Mouse (Mus musculus) CH12.LX (cell line): ENCODE measurements at regions not wholly inside any gene's neighbourhood (a gene's known extent, or its start where the extent isn't known, plus 50 kb on each side); places are given as distances from the start of the nearest gene placed in this dataset.

Experiments used
- CTCF ChIP-seq, 2 experiments: IDR thresholded peaks in 1 of 2; conservative IDR thresholded peaks in 1 of 2; 2 replicates each; pipeline ENCODE4 v1.5.1; 2011 to 2012; ENCODE audit warnings: low read depth in 2 of 2, low read length in 2 of 2, improper control_type of control experiment in 1 of 2, inconsistent platforms in 1 of 2, mild to moderate bottlenecking in 1 of 2, moderate library complexity in 1 of 2
- EP300 ChIP-seq: IDR thresholded peaks from 2 replicates; pipeline ENCODE4 v1.6.1; 2011; ENCODE audit warnings: low read length, improper control_type of control experiment
- GABPA ChIP-seq: IDR thresholded peaks from 2 replicates; pipeline ENCODE4 v1.6.1; 2012; ENCODE audit warnings: low read depth, low read length, improper control_type of control experiment, inconsistent platforms; ENCODE audit not compliant: insufficient replicate concordance
- JUND ChIP-seq: conservative IDR thresholded peaks from 2 replicates; pipeline ENCODE4 v1.6.1; 2011; ENCODE audit warnings: low read depth, low read length, improper control_type of control experiment
- NRF1 ChIP-seq: IDR thresholded peaks from 2 replicates; pipeline ENCODE4 v1.6.1; 2014; ENCODE audit warnings: low read depth, mild to moderate bottlenecking, inconsistent platforms, low read length, improper control_type of control experiment, moderate library complexity
- POLR2A ChIP-seq: IDR thresholded peaks from 2 replicates; pipeline ENCODE4 v1.6.1; 2011; ENCODE audit warnings: low read depth, mild to moderate bottlenecking, improper control_type of control experiment, low read length
- POLR2AphosphoS2 ChIP-seq: IDR thresholded peaks from 2 replicates; pipeline ENCODE4 v1.6.1; 2011; ENCODE audit warnings: low read depth, low read length, improper control_type of control experiment
- USF2 ChIP-seq: conservative IDR thresholded peaks from 2 replicates; pipeline ENCODE4 v1.6.1; 2011; ENCODE audit warnings: low read depth, low read length, improper control_type of control experiment
- ZC3H11A ChIP-seq: IDR thresholded peaks from 2 replicates; pipeline ENCODE4 v1.6.1; 2012; ENCODE audit warnings: low read depth, mild to moderate bottlenecking, inconsistent platforms, low read length, improper control_type of control experiment
- ZNF384 ChIP-seq: IDR thresholded peaks from 2 replicates; pipeline ENCODE4 v1.6.1; 2012; ENCODE audit warnings: low read depth, low read length, improper control_type of control experiment, inconsistent platforms

- TF ChIP-seq GABPA (no peak), EP300 (no peak), CTCF (conservative IDR thresholded peaks at IDR 0.05 in 1 of 2, IDR thresholded peaks at IDR 0.05 in 1 of 2; ENCODE audit: low read depth in 2 of 2, low read length in 2 of 2) (no peak), JUND (no peak), ZC3H11A (no peak), POLR2AphosphoS2 (no peak), POLR2A (no peak), USF2 (no peak), NRF1 (no peak), ZNF384 (no peak)
These were observed 156.2 kb upstream of the Gm15217 start for GRCm38 (mm10) chr14:46223008-46223407.
